Mouse (Mus musculus): ENCODE measurements around the gene Slc6a8. TPM values are rescaled to one million over a fixed set of nuclear protein-coding genes. Genes with fewer than 3 reads are reported as not detected.

Slc6a8 gene
- 3.2 and 4.2 TPM in 2 replicates for total RNA-seq (2012; rRNA removed)
- total RNA-seq (2014; rRNA removed), result 0.39 and 0.70 TPM in 2 replicates
- polyA plus RNA-seq (2012; ENCODE audit: insufficient read length, low read depth), result 1.9 and 2.2 TPM in 2 replicates

- peak within 1 kb of the TSS; percentile 64 for H3K4me2 ChIP-seq (ENCODE audit: insufficient read depth, low read depth, poor library complexity, severe bottlenecking)
- H3K79me2 ChIP-seq (replicated peaks; ENCODE audit: control insufficient read depth, extremely low read depth, insufficient read depth, poor library complexity, severe bottlenecking), result no peaks in the 10 kb centered on the region
- H3K4me1 ChIP-seq (ENCODE audit: control insufficient read depth in 1 of 2, insufficient read depth in 2 of 2), result peaks cover 3 to 4% of the 10 kb centered on the region in 2 experiments; a peak in 3 of 4 replicates
- peak within 1 kb of the TSS; percentile 44 for H3K9ac ChIP-seq (ENCODE audit: insufficient read depth, low read depth)
- H3K9me3 ChIP-seq (replicated peaks; ENCODE audit: low read length), result no peaks in the 10 kb centered on the region
- H3K27me3 ChIP-seq (replicated peaks), result no peaks in the 10 kb centered on the region
- no peak within 1 kb of the TSS for H3K27ac ChIP-seq (ENCODE audit: insufficient read depth, low read depth)
- TF ChIP-seq CHD2 (IDR thresholded peaks at IDR 0.05; ENCODE audit: low read length), result 0 out of 2 replicates have a peak, but pooled peaks have one; percentile 14
- TF ChIP-seq ZKSCAN1 (IDR thresholded peaks at IDR 0.05; ENCODE audit: borderline replicate concordance, low read depth, low read length), result no peak
- TF ChIP-seq RAD21 (IDR thresholded peaks at IDR 0.05; ENCODE audit: low read depth, low read length), result no peak
- peak; percentile 24; the same call in 1 of the 2 replicates for TF ChIP-seq POLR2A (IDR thresholded peaks at IDR 0.05; ENCODE audit: low read depth, low read length)
- no peak for TF ChIP-seq POLR2AphosphoS2 (IDR thresholded peaks at IDR 0.05; ENCODE audit: low read depth, low read length)
- no peak for TF ChIP-seq CTCF (conservative IDR thresholded peaks at IDR 0.05 in 1 of 2, IDR thresholded peaks at IDR 0.05 in 1 of 2; ENCODE audit: low read depth in 2 of 2, low read length in 2 of 2)
- TF ChIP-seq TBP (conservative IDR thresholded peaks at IDR 0.05; ENCODE audit: low read depth, low read length), result no peak
- no peak for TF ChIP-seq ZMIZ1 (IDR thresholded peaks at IDR 0.05; ENCODE audit: low read depth, low read length)
- TF ChIP-seq USF1 (IDR thresholded peaks at IDR 0.05; ENCODE audit: low read depth, low read length), result no peak
- TF ChIP-seq BHLHE40 (IDR thresholded peaks at IDR 0.05; ENCODE audit: low read depth, low read length), result no peak
- no peak for TF ChIP-seq HCFC1 (IDR thresholded peaks at IDR 0.05; ENCODE audit: low read depth, low read length)
- no peak for TF ChIP-seq NELFE (IDR thresholded peaks at IDR 0.05; ENCODE audit: low read depth, low read length)
- no peak for TF ChIP-seq JUN (IDR thresholded peaks at IDR 0.05; ENCODE audit: insufficient read depth, low read depth, low read length)
- no peak for DNase-seq (ENCODE audit: extremely low read depth)
- H3K36me3 ChIP-seq (replicated peaks in 1 of 2; ENCODE audit: control insufficient read depth in 1 of 2, insufficient read depth in 1 of 2, low read length in 1 of 2), result no peaks in the 10 kb centered on the region
- H3K4me3 ChIP-seq (replicated peaks in 1 of 3; ENCODE audit: low read depth in 2 of 3, low read length in 2 of 3, poor library complexity in 1 of 3), result peak within 1 kb of the TSS; percentile 32 to 63 (median 46)
- in situ Hi-C loops (cut with MboI; ENCODE audit: low pct_ligation_motif_present, low pct_unique_long_range_greater_than_20kb, low sequenced_read_pairs), result loop anchor here (25.0 kb wide), 1 partner anchor 661 kb away; no protein-coding TSS in a partner anchor
- dilution Hi-C loops (cut with MboI; ENCODE audit: extremely low pct_ligation_motif_present, extremely low pct_unique_long_range_greater_than_20kb, low sequenced_read_pairs), result no loop called here
Observed at GRCm38 (mm10) chrX:73672879-73673618, at the start of gene Slc6a8. Gene Slc6a8 (plus strand): TSS chrX:73673150.

- Histone ChIP-seq H3K4me1 (ENCODE audit: control insufficient read depth in 1 of 2, insufficient read depth in 2 of 2) (peaks cover 0 to 12% of the 10 kb centered on the region in 2 experiments; a peak in 2 of 4 replicates), H3K9ac (ENCODE audit: insufficient read depth, low read depth) (no peak overlapping the region), H3K79me2 (replicated peaks; ENCODE audit: control insufficient read depth, extremely low read depth, insufficient read depth, poor library complexity, severe bottlenecking) (no peaks in the 10 kb centered on the region), H3K4me2 (ENCODE audit: insufficient read depth, low read depth, poor library complexity, severe bottlenecking) (no peak overlapping the region), H3K4me3 (replicated peaks in 1 of 3; ENCODE audit: low read depth in 2 of 3, low read length in 2 of 3, poor library complexity in 1 of 3) (no peak overlapping the region), H3K36me3 (replicated peaks in 1 of 2; ENCODE audit: control insufficient read depth in 1 of 2, insufficient read depth in 1 of 2, low read length in 1 of 2) (no peaks in the 10 kb centered on the region), H3K27ac (ENCODE audit: insufficient read depth, low read depth) (no peak overlapping the region), H3K27me3 (replicated peaks) (no peaks in the 10 kb centered on the region), H3K9me3 (replicated peaks; ENCODE audit: low read length) (no peaks in the 10 kb centered on the region)
- in situ Hi-C loops (cut with MboI; ENCODE audit: low pct_ligation_motif_present, low pct_unique_long_range_greater_than_20kb, low sequenced_read_pairs), result no loop called here
- TF ChIP-seq ETS1 (conservative IDR thresholded peaks at IDR 0.05; ENCODE audit: low read depth, low read length) (no peak), NRF1 (IDR thresholded peaks at IDR 0.05; ENCODE audit: low read depth, low read length) (no peak), ZKSCAN1 (IDR thresholded peaks at IDR 0.05; ENCODE audit: borderline replicate concordance, low read depth, low read length) (no peak), MAFK (IDR thresholded peaks at IDR 0.05; ENCODE audit: insufficient replicate concordance, low read length) (no peak), MAZ (IDR thresholded peaks at IDR 0.05; ENCODE audit: low read depth, low read length) (no peak), USF2 (conservative IDR thresholded peaks at IDR 0.05; ENCODE audit: low read depth, low read length) (no peak), UBTF (IDR thresholded peaks at IDR 0.05; ENCODE audit: low read depth, low read length) (no peak)
- dilution Hi-C loops (cut with MboI; ENCODE audit: extremely low pct_ligation_motif_present, extremely low pct_unique_long_range_greater_than_20kb, low sequenced_read_pairs), result no loop called here
- no peak for DNase-seq (ENCODE audit: extremely low read depth)
Observed at GRCm38 (mm10) chrX:73626981-73627380, 46.0 kb upstream of the Slc6a8 start.

Data from CH12.LX (cell line).